22 mouse cellular contexts compared by ENCODE assay signal in genomic region chr1:186568496-186568895, GRCm38 (mm10).
A peak's percentile ranks its signal among the peaks of the same experiment; 100 is the strongest.
DNase-seq lines count a peak whose midpoint lies in the region; ATAC-seq and TF ChIP-seq lines count a peak whose summit lies in the region.
"Had no signal": no experiment of that assay in that cellular context is flagged by ENCODE, and none has a peak within 500 bp of the region (broad histone marks: within the 10 kb centered on the region; RNA-seq: fewer than 3 reads in every experiment).

No protein-coding gene starts in this region.

- no peaks in the 10 kb centered on the region for H3K79me3 ChIP-seq in C2C12 (ENCODE audit: low read depth)

- H3K4me1 ChIP-seq in heart, embryonic 14.5 days (ENCODE audit: control insufficient read depth in 2 of 2, insufficient read depth in 2 of 2, low read length in 2 of 2) = peaks cover 12 to 27% of the 10 kb centered on the region in 2 experiments
- H3K4me1 ChIP-seq in intestine, postnatal 0 days (replicated peaks; ENCODE audit: control insufficient read depth, insufficient read depth, low read length) = no peaks in the 10 kb centered on the region
- H3K4me1 ChIP-seq: forebrain, embryonic 15.5 days; hindbrain, embryonic 13.5 days had no signal

- H3K4me2 ChIP-seq in heart, embryonic 14.5 days (ENCODE audit: low read length) = 0 out of 2 replicates have a peak overlapping the region, but pooled peaks have one; percentile 9
- no peak overlapping the region for H3K4me2 ChIP-seq in intestine, postnatal 0 days (replicated peaks; ENCODE audit: low read depth)
- H3K4me2 ChIP-seq: embryonic facial prominence, embryonic 15.5 days; forebrain, embryonic 15.5 days; hindbrain, embryonic 13.5 days; kidney, embryonic 15.5 days had no signal

- 80% methylated on average over 4 of the region's 4 CpGs for WGBS in heart, embryonic 14.5 days
- 86% methylated on average over 4 of the region's 4 CpGs for WGBS in intestine, postnatal 0 days

- TF ChIP-seq CTCF in C2C12 (IDR thresholded peaks at IDR 0.05; ENCODE audit: control insufficient read depth, insufficient read depth, insufficient read length) = no peak
- TF ChIP-seq CTCF in gastrocnemius, adult 2 months (IDR thresholded peaks at IDR 0.05) = no peak
- no peak for TF ChIP-seq CTCF in intestine, postnatal 0 days (IDR thresholded peaks at IDR 0.05; ENCODE audit: low read depth)

- no peak overlapping the region for H3ac ChIP-seq in C2C12 (ENCODE audit: control insufficient read depth, insufficient read length, low read depth)

- H3K9ac ChIP-seq in heart, embryonic 14.5 days (ENCODE audit: low read length) = no peak overlapping the region
- H3K9ac ChIP-seq in intestine, postnatal 0 days (ENCODE audit: low read depth, low read length) = no peak overlapping the region
- H3K9ac ChIP-seq: embryonic facial prominence, embryonic 15.5 days; forebrain, embryonic 15.5 days; hindbrain, embryonic 13.5 days; kidney, embryonic 15.5 days had no signal

- H3K79me2 ChIP-seq in C2C12 (ENCODE audit: control insufficient read depth, insufficient read depth) = no peaks in the 10 kb centered on the region

- H3K9me3 ChIP-seq in heart, embryonic 14.5 days (ENCODE audit: control insufficient read depth, low read length) = no peaks in the 10 kb centered on the region
- no peaks in the 10 kb centered on the region for H3K9me3 ChIP-seq in intestine, postnatal 0 days (ENCODE audit: control insufficient read depth)
- H3K9me3 ChIP-seq: embryonic facial prominence, embryonic 15.5 days; forebrain, embryonic 15.5 days; hindbrain, embryonic 13.5 days; kidney, embryonic 15.5 days had no signal

- DNase-seq in adrenal gland, adult 8-10 months = peak; percentile 12
- no peak for DNase-seq in adrenal gland, postnatal 10 days
- DNase-seq in heart, postnatal 25 days (ENCODE audit: low spot score) = no peak
- peak; percentile 22 for DNase-seq in 3134 (ENCODE audit: extremely low read depth, insufficient read length, low spot score)
- DNase-seq in gastrocnemius, adult 2 months = no peak
- DNase-seq: B cell, adult 2 months; cerebellum, adult 2 months; cerebellum, postnatal 10 days; embryo, embryonic 11 days; gastrocnemius, postnatal 10 days; kidney, adult 18-20 months; kidney, postnatal 14 days had no signal

- ATAC-seq in heart, embryonic 14.5 days (ENCODE audit: insufficient number of reproducible peaks, insufficient read depth, low FRiP score, low read depth) = no peak
- no peak for ATAC-seq in intestine, postnatal 0 days
- ATAC-seq: activated CD4-positive, CD25-positive, alpha-beta regulatory T cell, adult 4 months; forebrain, embryonic 15.5 days; hindbrain, postnatal 0 days had no signal

- H3K4me3 ChIP-seq in heart, embryonic 14.5 days (ENCODE audit: control insufficient read depth in 1 of 2, insufficient read depth in 1 of 2, low read depth in 1 of 2, low read length in 2 of 2) = no peak overlapping the region
- no peak overlapping the region for H3K4me3 ChIP-seq in C2C12 (ENCODE audit: insufficient read depth, poor library complexity, severe bottlenecking)
- no peak overlapping the region for H3K4me3 ChIP-seq in gastrocnemius, adult 2 months
- no peak overlapping the region for H3K4me3 ChIP-seq in intestine, postnatal 0 days (ENCODE audit: low read depth, low read length)
- H3K4me3 ChIP-seq: embryonic facial prominence, embryonic 15.5 days; forebrain, embryonic 15.5 days; hindbrain, embryonic 13.5 days; kidney, embryonic 15.5 days had no signal

- no peaks in the 10 kb centered on the region for H3K36me3 ChIP-seq in heart, embryonic 14.5 days (ENCODE audit: control insufficient read depth, insufficient read depth, low read length)
- H3K36me3 ChIP-seq in C2C12 (ENCODE audit: control insufficient read depth, insufficient read depth) = no peaks in the 10 kb centered on the region
- no peaks in the 10 kb centered on the region for H3K36me3 ChIP-seq in intestine, postnatal 0 days (ENCODE audit: control insufficient read depth, insufficient read depth)
- H3K36me3 ChIP-seq: embryonic facial prominence, embryonic 15.5 days; forebrain, embryonic 15.5 days; hindbrain, embryonic 13.5 days; kidney, embryonic 15.5 days had no signal

- H3K27me3 ChIP-seq in heart, embryonic 14.5 days (ENCODE audit: control insufficient read depth, insufficient read depth, low read length) = no peaks in the 10 kb centered on the region
- H3K27me3 ChIP-seq in C2C12 (ENCODE audit: control insufficient read depth, insufficient read depth, insufficient read length) = no peaks in the 10 kb centered on the region
- H3K27me3 ChIP-seq in intestine, postnatal 0 days (replicated peaks; ENCODE audit: control insufficient read depth, insufficient read depth, low read length) = no peaks in the 10 kb centered on the region
- H3K27me3 ChIP-seq: embryonic facial prominence, embryonic 15.5 days; forebrain, embryonic 15.5 days; hindbrain, embryonic 13.5 days; kidney, embryonic 15.5 days; Patski had no signal

- intact Hi-C loops in heart, postnatal 25 days (cut with DNase I) = no loop called here
- intact Hi-C loops in gastrocnemius, adult 2 months (cut with DNase I) = no loop called here

- H3K27ac ChIP-seq in heart, embryonic 14.5 days (replicated peaks in 1 of 2; ENCODE audit: control insufficient read depth in 1 of 2, insufficient read depth in 1 of 2, low read depth in 2 of 2, low read length in 2 of 2) = peak overlapping the region; percentile 68 to 81
- H3K27ac ChIP-seq in gastrocnemius, adult 2 months = no peak overlapping the region
- no peak overlapping the region for H3K27ac ChIP-seq in intestine, postnatal 0 days (ENCODE audit: low read depth, low read length)
- H3K27ac ChIP-seq: embryonic facial prominence, embryonic 15.5 days; forebrain, embryonic 15.5 days; hindbrain, embryonic 13.5 days; hindbrain, postnatal 0 days; kidney, embryonic 15.5 days had no signal

TF ChIP-seq in C2C12, 6 proteins besides CTCF, POLR2A, EP300 and RAD21:
- TF ChIP-seq CEBPB (IDR thresholded peaks at IDR 0.05; ENCODE audit: low read depth) (peak; percentile 27), FOSL1 (IDR thresholded peaks at IDR 0.05; ENCODE audit: insufficient read depth, low read length, poor library complexity, severe bottlenecking) (peak; percentile 11), USF1 (IDR thresholded peaks at IDR 0.05; ENCODE audit: low read depth) (no peak)

Comparison
In these comparisons a context has a peak if more than half of its experiments do, and no peak if none do; other contexts are left out.
1. DNase-seq: peak in adrenal gland, adult 8-10 months (single experiment) and 3134 (single experiment); none in adrenal gland, postnatal 10 days (single experiment), heart, postnatal 25 days (single experiment) and gastrocnemius, adult 2 months (single experiment).
2. H3K27ac ChIP-seq: peak in heart, embryonic 14.5 days (2 of 2); none in gastrocnemius, adult 2 months (single experiment) and intestine, postnatal 0 days (single experiment).